In the genomic region with DNA sequence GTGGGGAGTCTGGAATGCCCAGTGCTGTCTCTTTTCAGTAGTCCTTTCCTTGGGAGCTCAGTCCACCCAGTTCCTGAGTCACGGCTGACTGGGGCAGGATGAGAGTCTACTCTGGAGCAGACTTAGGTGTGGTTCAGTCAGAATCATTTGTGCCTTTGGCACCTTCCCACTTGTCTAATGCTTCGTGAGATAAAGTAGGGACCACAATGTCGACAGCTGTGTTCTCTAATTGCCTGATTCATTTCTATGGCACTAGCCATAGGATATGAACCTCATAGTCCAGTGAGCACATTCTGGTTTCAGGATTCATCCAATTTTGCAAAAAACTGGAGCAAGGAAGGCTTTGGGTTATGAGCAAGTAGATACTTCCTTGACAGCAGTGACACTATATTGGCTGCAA, we compare ENCODE assay signal across 6 mouse cellular contexts.
"Had no signal": no experiment of that assay in that cellular context is flagged by ENCODE, and none has a peak within 500 bp of the region (broad histone marks: within the 10 kb centered on the region; RNA-seq: fewer than 3 reads in every experiment).

No protein-coding gene starts in this region.

- H3K4me2 ChIP-seq: lung, embryonic 14.5 days; neural tube, embryonic 12.5 days had no signal

- H3K27ac ChIP-seq: liver, embryonic 14.5 days; midbrain, embryonic 10.5 days; neural tube, embryonic 12.5 days had no signal

- H3K4me3 ChIP-seq: midbrain, embryonic 10.5 days; neural tube, embryonic 12.5 days had no signal

- H3K9me3 ChIP-seq: midbrain, embryonic 10.5 days; neural tube, embryonic 12.5 days had no signal

- ATAC-seq: midbrain, embryonic 16.5 days had no signal

- H3K4me1 ChIP-seq: neural tube, embryonic 12.5 days had no signal

- DNase-seq: thymus, adult 18-20 months had no signal

- H3K27me3 ChIP-seq: neural tube, embryonic 12.5 days had no signal

- H3K36me3 ChIP-seq: midbrain, embryonic 10.5 days; neural tube, embryonic 12.5 days had no signal

- H3K9ac ChIP-seq: liver, embryonic 14.5 days; lung, embryonic 14.5 days; neural tube, embryonic 12.5 days had no signal
